Mouse (Mus musculus) cerebellum, adult 2 months (tissue): ENCODE measurements at regions not wholly inside any gene's neighbourhood (a gene's known extent, or its start where the extent isn't known, plus 50 kb on each side); places are given as distances from the start of the nearest gene placed in this dataset.

Experiments
- DNase-seq, 2 experiments: peaks; one replicate each; pipeline ENCODE4 v3.0.0; 2021
- H3K27ac ChIP-seq: fragments of 200-500 bp; 2 replicates; pipeline ENCODE4 v1.5.1; 2012; ENCODE audit warnings: low read length, control low read depth, inconsistent platforms; ENCODE audit not compliant: insufficient read depth
- H3K27me3 ChIP-seq: fragments of 200-500 bp; 2 replicates; pipeline ENCODE4 v1.6.1; 2012; ENCODE audit warnings: inconsistent platforms, mild to moderate bottlenecking, low read length, moderate library complexity; ENCODE audit not compliant: control insufficient read depth, insufficient read depth
- H3K4me1 ChIP-seq: fragments of 200-500 bp; 2 replicates; pipeline ENCODE4 v1.6.1; 2011; ENCODE audit warnings: low read length; ENCODE audit not compliant: control insufficient read depth, insufficient read depth
- H3K4me3 ChIP-seq: fragments of 200-500 bp; replicated peaks from 2 replicates; pipeline ENCODE3; 2011; ENCODE audit warnings: mild to moderate bottlenecking, low read depth, low read length, control low read depth; ENCODE audit not compliant: insufficient read depth
- CTCF ChIP-seq: fragments of 200-500 bp; IDR thresholded peaks from 2 replicates; pipeline ENCODE4 v1.5.1; 2011; ENCODE audit warnings: low read depth, mild to moderate bottlenecking, control low read depth, low read length, moderate library complexity, borderline replicate concordance; ENCODE audit not compliant: insufficient read depth
- POLR2A ChIP-seq: fragments of 200-500 bp; IDR thresholded peaks from 2 replicates; pipeline ENCODE4 v1.6.1; 2011; ENCODE audit warnings: low read length, control low read depth, borderline replicate concordance; ENCODE audit not compliant: insufficient read depth
- WGBS: fragments of 180-500 bp; shearing (Covaris S2); methylation state at CpG from one replicate; pipeline ENCODE4 v1.1.7; 2018; 5-methylcytosine and 5-hydroxymethylcytosine counted together

GRCm38 (mm10) chr13:84345791-84346511 is 123.9 kb downstream of the Tmem161b start:
- 7% methylated on average over 30 of the region's 30 CpGs for WGBS
- TF ChIP-seq CTCF (no peak), POLR2A (no peak)
- no peaks in the 10 kb centered on the region for H3K27me3 ChIP-seq
- peaks cover 14% of the 10 kb centered on the region; the same call in 1 of the 2 replicates for H3K4me1 ChIP-seq
- H3K27ac ChIP-seq = peak overlapping the region; percentile 84
- peak; percentile 44 to 65 for DNase-seq
- H3K4me3 ChIP-seq = peak overlapping the region; percentile 39

GRCm38 (mm10) chr13:84346569-84346968 is 124.5 kb downstream of the Tmem161b start:
- 19% methylated on average over 2 of the region's 2 CpGs for WGBS
- peak overlapping the region; percentile 84 for H3K27ac ChIP-seq
- H3K27me3 ChIP-seq = no peaks in the 10 kb centered on the region
- DNase-seq = no peak
- TF ChIP-seq CTCF = no peak
- no peak for TF ChIP-seq POLR2A
- H3K4me1 ChIP-seq = peaks cover 14% of the 10 kb centered on the region; the same call in 1 of the 2 replicates
- H3K4me3 ChIP-seq = no peak overlapping the region

- peak; percentile 70 to 75 for DNase-seq
- H3K27ac ChIP-seq = peak overlapping the region; percentile 92
- H3K4me3 ChIP-seq = peak overlapping the region; percentile 64
- H3K27me3 ChIP-seq = no peaks in the 10 kb centered on the region
- under 1% methylated on average over 21 of the region's 21 CpGs for WGBS
- peaks cover 14% of the 10 kb centered on the region; the same call in 1 of the 2 replicates for H3K4me1 ChIP-seq
- TF ChIP-seq POLR2A (no peak), CTCF (no peak)
Measured at GRCm38 (mm10) chr13:84347181-84347913, 125.3 kb downstream of the Tmem161b start.

- Histone ChIP-seq H3K4me3 (peak overlapping the region; percentile 73), H3K4me1 (peaks cover 14% of the 10 kb centered on the region; the same call in 1 of the 2 replicates), H3K27me3 (no peaks in the 10 kb centered on the region), H3K27ac (peak overlapping the region; percentile 97)
- peak; percentile 100 for DNase-seq
- TF ChIP-seq CTCF = peak; percentile 85
- peak; percentile 76 for TF ChIP-seq POLR2A
- under 1% methylated on average over 34 of the region's 34 CpGs for whole genome bisulfite sequencing
Measured at GRCm38 (mm10) chr13:84347914-84348700, 126.0 kb downstream of the Tmem161b start.

- peak overlapping the region; percentile 97 for H3K27ac ChIP-seq
- no peak for DNase-seq
- WGBS = under 1% methylated on average over 9 of the region's 9 CpGs
- H3K4me1 ChIP-seq = peaks cover 14% of the 10 kb centered on the region; the same call in 1 of the 2 replicates
- peak overlapping the region; percentile 73 for H3K4me3 ChIP-seq
- no peaks in the 10 kb centered on the region for H3K27me3 ChIP-seq
- TF ChIP-seq CTCF (no peak), POLR2A (no peak)
Measured at GRCm38 (mm10) chr13:84348701-84348975, 126.5 kb downstream of the Tmem161b start.

GRCm38 (mm10) chr13:84349001-84349720 is 127.1 kb downstream of the Tmem161b start:
- WGBS = 0% methylated on average over 23 of the region's 23 CpGs
- peak overlapping the region; percentile 73 for H3K4me3 ChIP-seq
- TF ChIP-seq POLR2A (peak; percentile 79; the same call in 1 of the 2 replicates), CTCF (no peak)
- H3K27me3 ChIP-seq = no peaks in the 10 kb centered on the region
- H3K4me1 ChIP-seq = peaks cover 11% of the 10 kb centered on the region; the same call in 1 of the 2 replicates
- H3K27ac ChIP-seq = peak overlapping the region; percentile 97
- peak; percentile 81 to 89 for DNase-seq

GRCm38 (mm10) chr13:84349721-84350040 is 127.6 kb downstream of the Tmem161b start:
- Histone ChIP-seq H3K27ac (peak overlapping the region; percentile 97; the same call in 1 of the 2 replicates), H3K27me3 (no peaks in the 10 kb centered on the region), H3K4me1 (peaks cover 11% of the 10 kb centered on the region; the same call in 1 of the 2 replicates), H3K4me3 (peak overlapping the region; percentile 73)
- DNase-seq = no peak
- 28% methylated on average over 4 of the region's 4 CpGs for WGBS
- TF ChIP-seq POLR2A (no peak), CTCF (no peak)

GRCm38 (mm10) chr13:84350791-84351190 is 128.7 kb downstream of the Tmem161b start:
- peak in 1 of 2 experiments; percentile 20 for DNase-seq
- 30% methylated on average over 5 of the region's 5 CpGs for WGBS
- Histone ChIP-seq H3K4me3 (no peak overlapping the region), H3K27me3 (no peaks in the 10 kb centered on the region), H3K27ac (no peak overlapping the region; the same call in 1 of the 2 replicates), H3K4me1 (peaks cover 8% of the 10 kb centered on the region; the same call in 1 of the 2 replicates)
- no peak for TF ChIP-seq POLR2A
- no peak for TF ChIP-seq CTCF
